Mouse (Mus musculus) cerebellum, postnatal 25 days (tissue): ENCODE data around the gene Cipc.

Source experiments
- DNase-seq, 2 experiments: peaks; one replicate each; pipeline ENCODE4 v3.0.0; 2021; ENCODE audit warnings: mixed read lengths in 2 of 2

The Cipc gene

GRCm38 (mm10) chr12:86960791-86961335, 14.0 kb downstream of the Cipc start:
- DNase-seq: peak; percentile 62 to 64

GRCm38 (mm10) chr12:86961589-86962344, 14.9 kb downstream of the Cipc start:
- DNase-seq: peak; percentile 63 to 72

DNA sequence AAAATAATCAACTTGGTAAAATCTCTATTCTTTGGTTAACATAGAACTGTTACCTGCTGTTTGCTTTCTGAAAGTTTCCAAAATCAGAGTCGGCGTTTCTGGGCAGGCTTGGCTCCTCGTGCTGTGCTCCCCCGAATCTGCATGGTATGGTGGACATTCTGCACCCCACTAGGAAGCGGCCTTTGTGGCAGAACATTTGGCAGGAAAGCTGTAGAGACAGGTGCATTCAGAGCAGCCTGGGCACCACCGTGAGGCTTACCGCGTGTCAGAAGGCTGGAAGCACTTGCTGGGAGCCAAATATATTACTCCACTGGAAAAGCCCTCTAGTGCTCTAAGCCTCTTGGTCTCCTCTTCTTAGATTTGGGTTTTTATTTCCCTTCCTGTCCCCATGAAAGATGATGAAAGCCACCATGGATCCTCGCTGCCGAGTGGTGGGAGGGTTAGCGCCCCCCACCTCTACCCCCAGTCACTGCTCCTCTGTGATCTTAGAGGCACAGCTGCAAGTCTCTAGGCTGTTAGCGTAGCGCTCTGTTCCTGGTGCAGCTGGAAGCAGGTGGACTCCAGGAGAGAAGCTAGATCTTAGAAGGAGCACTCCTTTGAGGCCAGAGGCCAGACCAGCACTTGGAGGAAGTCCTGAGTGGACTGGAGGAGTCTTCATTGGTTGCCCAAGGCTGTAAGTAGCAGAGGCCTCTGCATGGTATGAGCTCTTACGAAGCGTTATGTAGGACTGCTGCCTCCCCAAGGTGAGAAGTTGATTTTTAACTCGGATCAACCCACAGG, 17.6 kb downstream of the Cipc start:
- DNase-seq: peak; percentile 84 to 87

DNA sequence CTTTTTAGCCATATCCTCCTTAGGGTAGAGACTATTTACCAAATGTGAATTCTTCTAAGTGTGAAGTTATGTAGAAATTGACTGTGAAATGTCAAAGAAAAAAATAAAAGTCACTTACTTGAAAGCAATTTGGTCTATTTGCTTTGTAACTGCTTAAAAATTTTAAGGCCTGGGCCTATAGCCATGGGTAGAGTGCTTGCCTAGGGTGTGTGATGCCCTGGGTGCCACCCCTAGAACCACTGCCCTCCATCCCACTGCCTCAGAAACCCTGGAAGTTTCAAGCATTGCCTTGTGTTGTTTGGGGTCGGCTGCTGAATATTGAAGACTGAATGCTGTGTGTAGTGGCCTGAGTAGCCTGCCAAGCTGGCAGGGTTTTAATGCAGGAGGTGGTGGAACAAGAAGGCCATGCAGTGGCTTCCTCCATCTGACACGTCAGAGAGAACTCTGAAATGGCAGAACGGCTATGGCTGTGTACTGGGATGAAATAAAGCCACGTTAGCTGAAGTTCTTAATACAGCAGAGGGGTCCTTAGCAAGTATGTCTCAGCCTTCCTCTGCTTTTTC, 18.5 kb downstream of the Cipc start:
- DNase-seq: peak; percentile 41 to 45

DNA sequence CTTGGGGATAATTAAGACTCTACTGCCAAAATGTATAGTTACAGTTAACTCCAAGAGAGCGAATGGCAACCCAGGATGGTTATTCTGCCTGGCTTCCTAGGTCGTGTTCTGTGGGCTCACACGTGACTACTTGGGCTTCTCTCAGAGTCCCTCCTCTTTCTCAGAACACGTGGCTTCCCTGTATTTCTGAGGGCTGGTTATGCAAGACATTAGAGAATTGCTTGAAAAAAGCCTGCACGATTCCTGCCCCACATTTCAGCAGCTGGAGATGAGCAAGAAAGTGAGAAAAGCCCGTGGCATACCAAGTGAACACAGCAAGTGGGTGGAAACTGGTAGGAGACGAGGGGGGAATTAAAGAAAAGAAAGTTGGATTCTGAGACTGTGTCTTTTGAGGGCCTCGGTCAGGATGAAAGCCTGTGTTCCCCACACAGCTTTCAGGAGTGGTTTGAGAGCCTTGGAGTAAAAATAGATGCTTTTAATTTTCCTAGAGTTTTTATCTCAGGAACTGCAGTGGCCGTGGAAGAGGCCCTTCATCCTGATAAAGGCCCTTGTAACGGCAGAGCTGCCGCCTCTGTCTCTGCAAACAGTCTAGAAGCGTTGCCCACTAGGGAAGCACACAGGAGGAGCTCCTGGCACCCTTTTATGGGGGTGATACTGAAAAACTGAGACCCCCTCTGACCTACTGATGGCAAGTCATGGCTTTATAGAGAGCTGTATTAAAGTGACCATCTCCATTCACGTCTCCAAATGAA, 21.8 kb downstream of the Cipc start:
- peak; percentile 30 to 32 for DNase-seq

DNA sequence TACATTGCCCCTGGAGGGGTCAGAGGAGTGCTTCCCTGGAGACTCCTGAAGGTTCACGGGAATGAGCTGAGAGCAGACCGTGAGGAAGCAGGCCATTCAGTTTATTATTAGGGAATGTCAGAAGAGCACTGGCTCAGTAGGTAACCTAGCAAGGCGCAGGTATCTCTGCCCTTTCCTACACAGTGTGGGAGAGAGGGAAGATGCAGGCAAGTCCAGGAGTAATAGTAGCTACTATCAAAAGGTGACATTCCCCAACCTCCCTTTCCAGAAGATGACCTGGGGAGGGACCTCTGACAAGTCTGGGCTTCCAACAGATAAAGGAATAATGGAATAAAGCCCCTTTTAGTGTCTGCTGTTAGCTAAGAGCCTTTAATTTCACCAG, 22.4 kb downstream of the Cipc start:
- no peak for DNase-seq

GRCm38 (mm10) chr12:86971089-86971488, 24.2 kb downstream of the Cipc start:
- DNase-seq: no peak

DNA sequence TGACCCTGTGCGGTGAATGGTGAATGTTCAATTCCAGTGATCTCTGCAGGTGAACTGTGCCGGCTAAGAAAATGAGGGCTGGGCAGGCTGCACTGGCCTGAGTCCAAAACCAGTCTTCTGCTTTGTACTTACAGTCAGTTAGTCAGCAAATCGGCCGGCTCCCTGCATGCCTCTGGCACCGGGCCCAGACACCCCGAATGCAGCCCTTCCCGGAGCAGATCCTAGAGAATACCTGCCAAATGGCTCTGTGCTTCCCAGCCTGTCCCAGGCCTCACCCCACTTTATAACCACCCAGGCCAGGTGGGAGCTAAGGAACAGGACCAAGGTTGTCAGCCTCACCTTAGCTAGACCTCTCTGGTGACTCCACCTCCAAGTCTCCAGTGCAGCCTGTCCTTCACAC, 26.4 kb downstream of the Cipc start:
- peak; percentile 98 to 99 for DNase-seq

GRCm38 (mm10) chr12:86973706-86974105, 26.9 kb downstream of the Cipc start:
- DNase-seq: peak; percentile 51 to 60

DNA sequence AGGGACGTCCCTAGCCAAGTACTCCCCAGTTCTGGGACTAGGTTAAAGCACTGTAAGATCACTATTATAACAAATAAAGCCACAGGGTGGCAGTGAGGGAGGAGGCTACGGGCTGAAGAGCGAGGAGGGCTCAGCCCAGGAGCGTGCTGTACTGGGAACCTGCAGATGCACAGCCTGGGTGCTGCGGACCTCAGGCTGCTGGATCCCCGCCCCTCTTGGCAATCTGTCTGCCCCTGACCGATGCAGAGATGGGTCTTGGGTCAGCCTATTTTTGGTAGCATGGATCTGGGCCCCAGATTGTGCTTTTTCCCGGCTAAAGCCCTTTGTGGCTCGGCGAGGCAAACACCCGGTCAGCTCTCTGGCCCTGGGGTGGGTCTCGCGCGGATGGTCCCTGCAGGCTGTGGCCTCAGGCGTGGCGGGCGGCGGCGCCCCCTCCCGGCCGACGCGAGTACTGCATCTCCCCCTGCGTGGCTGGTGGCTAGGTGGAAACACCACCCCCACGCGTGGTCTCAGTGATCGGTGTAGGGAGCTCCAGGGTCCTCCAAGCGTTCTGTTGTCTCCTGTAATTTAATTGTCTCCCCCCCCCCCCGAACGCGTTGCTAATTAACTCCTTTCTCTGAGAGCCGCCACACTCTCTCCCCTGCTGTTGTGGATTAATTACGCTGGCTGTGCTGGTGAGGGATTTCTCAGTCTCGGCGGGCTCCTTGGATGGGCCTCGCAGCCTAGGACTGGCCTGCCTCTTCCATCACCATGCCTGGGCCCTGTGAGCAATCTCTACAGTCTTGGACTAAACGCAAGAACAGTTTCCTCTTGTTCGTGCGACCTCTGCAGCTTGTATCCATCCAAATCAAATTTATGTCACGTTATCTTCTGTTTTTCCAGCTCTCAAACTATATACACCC, 27.8 kb downstream of the Cipc start:
- peak; percentile 96 to 97 for DNase-seq

DNA sequence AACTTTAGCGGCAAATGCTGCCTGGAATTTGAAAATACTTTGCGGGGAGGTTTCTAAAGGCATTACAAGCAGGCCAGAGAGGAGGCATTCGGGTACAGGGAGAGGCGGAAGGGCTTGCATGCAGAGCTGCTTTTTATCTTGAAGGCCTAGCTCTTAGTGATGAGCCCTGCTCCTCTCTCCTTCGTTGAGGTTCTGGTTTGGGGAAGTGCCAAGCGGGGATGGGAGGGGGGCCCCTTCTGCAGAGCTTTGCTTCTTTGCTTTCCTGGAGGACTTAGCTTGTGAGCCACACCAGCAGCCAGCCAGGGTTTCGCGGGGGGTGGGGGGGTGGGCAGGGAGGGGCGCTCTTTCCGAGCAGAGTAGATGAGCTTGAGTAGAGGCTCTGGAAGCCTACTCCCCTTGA, 28.9 kb downstream of the Cipc start:
- peak in 1 of 2 experiments; percentile 50 for DNase-seq

GRCm38 (mm10) chr12:86976511-86977168, 29.8 kb downstream of the Cipc start:
- no peak for DNase-seq

DNA sequence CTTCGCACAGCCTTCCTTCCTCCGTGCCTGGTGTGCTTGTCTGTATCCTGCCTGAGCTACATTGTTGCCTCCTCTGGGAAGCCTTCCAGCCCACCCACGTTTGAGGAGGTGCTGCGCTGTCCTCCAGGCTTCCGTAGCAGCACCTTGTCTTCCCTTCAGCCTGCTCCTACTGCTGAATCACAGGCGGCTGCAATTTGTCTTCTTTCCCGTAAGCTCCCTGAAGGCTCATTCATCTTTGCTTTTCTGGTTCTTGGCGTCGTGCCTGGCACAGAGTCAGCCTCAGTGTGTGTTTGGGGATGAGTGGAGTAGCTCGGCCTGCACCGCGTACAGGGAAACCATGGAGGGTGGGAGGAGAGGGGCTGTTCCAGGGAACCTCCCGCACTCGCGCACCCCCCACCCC, 31.0 kb downstream of the Cipc start:
- DNase-seq: peak; percentile 64 to 74

GRCm38 (mm10) chr12:86981180-86981579, 34.3 kb downstream of the Cipc start:
- DNase-seq: peak; percentile 75 to 85

- DNase-seq: peak in 1 of 2 experiments; percentile 54
Observed at GRCm38 (mm10) chr12:86983470-86984193, 36.8 kb downstream of the Cipc start.

- DNase-seq: no peak
Observed at GRCm38 (mm10) chr12:86984194-86984555, 37.3 kb downstream of the Cipc start.

DNA sequence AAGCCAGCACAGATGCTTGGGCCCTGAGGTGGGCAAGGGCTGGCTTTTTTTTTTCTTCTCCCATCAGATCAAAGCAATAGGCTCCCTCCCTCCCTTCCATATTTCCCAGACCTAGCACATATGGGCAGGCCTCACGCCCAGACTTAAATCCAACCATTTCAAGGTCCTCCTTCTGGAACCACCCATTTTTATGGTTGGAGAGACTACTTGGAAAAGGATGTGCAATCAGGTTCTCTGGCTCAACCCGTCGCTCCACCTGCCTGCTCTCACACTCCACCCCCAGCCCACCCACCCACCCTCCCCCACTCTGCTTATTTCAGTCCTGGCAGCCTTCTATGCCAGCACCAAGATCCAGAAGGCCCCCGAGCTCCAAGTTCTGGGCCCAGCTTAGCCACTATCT, 39.7 kb downstream of the Cipc start:
- no peak for DNase-seq

- DNase-seq: no peak
Observed at GRCm38 (mm10) chr12:86988227-86988626, 41.4 kb downstream of the Cipc start.

- no peak for DNase-seq
Observed at GRCm38 (mm10) chr12:86989378-86989777, 42.5 kb downstream of the Cipc start.
